Mouse (Mus musculus): Measurements from ENCODE around the gene Lepr. TPM values are rescaled to one million over a fixed set of nuclear protein-coding genes. Genes with fewer than 3 reads are reported as not detected.

Lepr gene
- polyA plus RNA-seq (2015; fragmentation: Nextera tagmentation; extraction: Ambion mirVana): 2.4 and 3.0 TPM in 2 replicates

DNA sequence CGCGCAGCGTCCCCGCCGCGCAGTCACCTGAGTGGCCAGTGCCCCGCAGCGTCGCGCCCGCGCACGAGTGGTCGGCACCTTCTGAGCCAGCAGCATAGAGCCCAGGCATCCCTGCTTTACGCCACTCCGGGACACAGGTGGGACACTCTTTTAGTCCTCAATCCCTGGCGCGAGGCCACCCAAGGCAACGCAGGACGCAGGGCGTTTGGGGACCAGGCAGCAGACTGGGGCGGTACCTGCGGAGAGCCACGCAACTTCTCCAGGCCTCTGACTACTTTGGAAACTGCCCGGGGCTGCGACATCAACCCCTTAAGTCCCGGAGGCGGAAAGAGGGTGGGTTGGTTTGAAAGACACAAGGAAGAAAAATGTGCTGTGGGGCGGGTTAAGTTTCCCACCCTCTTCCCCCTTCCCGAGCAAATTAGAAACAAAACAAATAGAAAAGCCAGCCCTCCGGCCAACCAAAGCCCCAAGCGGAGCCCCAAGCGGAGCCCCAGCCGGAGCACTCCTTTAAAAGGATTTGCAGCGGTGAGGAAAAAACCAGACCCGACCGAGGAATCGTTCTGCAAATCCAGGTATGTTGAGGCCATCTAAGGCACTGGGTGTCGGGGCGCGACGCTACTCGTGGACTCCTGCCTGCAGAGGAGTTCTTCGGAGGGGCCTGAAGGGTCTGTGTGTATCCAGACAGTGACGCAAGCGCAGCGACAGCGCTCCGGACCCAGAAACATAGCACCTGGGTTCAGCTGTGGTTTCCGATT is at the start of gene Lepr:
Gene Lepr, plus strand, starts transcription at position 38 of the 755 bp plus-strand sequence.

DNA sequence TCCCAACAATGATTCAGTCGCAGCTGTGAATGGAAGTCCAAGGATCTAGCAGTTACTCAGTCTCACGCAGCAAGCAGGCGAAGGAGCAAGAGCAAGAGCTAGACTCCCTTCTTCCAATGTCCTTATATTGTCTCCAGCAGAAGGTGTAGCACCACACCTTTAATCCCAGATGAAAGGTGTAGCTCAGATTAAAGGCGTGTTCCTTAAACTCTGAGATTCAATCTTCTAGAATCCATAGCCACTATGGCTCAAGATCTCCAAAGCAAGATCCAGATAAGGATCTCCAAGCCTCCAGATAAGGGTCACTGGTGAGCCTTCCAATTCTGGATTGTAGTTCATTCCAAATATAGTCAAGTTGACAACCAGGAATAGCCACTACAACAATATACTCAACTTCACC is 126.7 kb downstream of the Lepr start, which contains the start of gene B020004J07Rik:
Gene B020004J07Rik, minus strand, starts transcription at position 101 of the 400 bp plus-strand sequence.

Other genes with a start within 250 kb of the Lepr start
- 65.1 and 68.1 TPM in 2 replicates for gene Dnajc6, start 220.8 kb upstream of the Lepr start, polyA plus RNA-seq (2015; fragmentation: Nextera tagmentation; extraction: Ambion mirVana)
- gene Leprot, start 69.7 kb upstream of the Lepr start, polyA plus RNA-seq (2015; fragmentation: Nextera tagmentation; extraction: Ambion mirVana): 63.7 and 65.6 TPM in 2 replicates
- gene B020004J07Rik, start 126.6 kb downstream of the Lepr start, polyA plus RNA-seq (2015; fragmentation: Nextera tagmentation; extraction: Ambion mirVana): not detected in 2 replicates
- gene C130073F10Rik, start 176.4 kb downstream of the Lepr start, polyA plus RNA-seq (2015; fragmentation: Nextera tagmentation; extraction: Ambion mirVana): not detected in 2 replicates
- not detected in 2 replicates for gene Gm12800, start 191.7 kb downstream of the Lepr start, polyA plus RNA-seq (2015; fragmentation: Nextera tagmentation; extraction: Ambion mirVana)
- gene Gm12794, start 223.0 kb downstream of the Lepr start, polyA plus RNA-seq (2015; fragmentation: Nextera tagmentation; extraction: Ambion mirVana): not detected in 2 replicates